Mouse (Mus musculus): ENCODE data around the gene Spats1. TPM values are rescaled to one million over a fixed set of nuclear protein-coding genes. Genes with fewer than 3 reads are reported as not detected.
"Not testable (repeated sequence)": the region's sequence is repeated elsewhere in the genome, so short reads cannot be mapped to it uniquely, and the experiment has no call there.

The Spats1 gene
- total RNA-seq, 4 experiments from 2014 or later = 6.2 to 7.8 (median 6.9) TPM

GRCm38 (mm10) chr17:45450153-45450552, 25.1 kb downstream of the Spats1 start:
- no peak for DNase-seq (ENCODE audit: low spot score in 2 of 2)

GRCm38 (mm10) chr17:45449586-45449985, 25.6 kb downstream of the Spats1 start:
- no peak for DNase-seq (ENCODE audit: low spot score in 2 of 2)

- DNase-seq (ENCODE audit: low spot score in 2 of 2) = no peak
Measured at GRCm38 (mm10) chr17:45447063-45447462, 28.2 kb downstream of the Spats1 start.

- DNase-seq (ENCODE audit: low spot score in 2 of 2) = no peak
Measured at GRCm38 (mm10) chr17:45445923-45446322, 29.3 kb downstream of the Spats1 start.

- DNase-seq (ENCODE audit: low spot score in 2 of 2) = peak in 1 of 2 experiments; percentile 11
Measured at GRCm38 (mm10) chr17:45434262-45434590, 41.0 kb downstream of the Spats1 start.

GRCm38 (mm10) chr17:45433419-45434261, 41.6 kb downstream of the Spats1 start, which contains the start of gene Cdc5l:
TSS of gene Cdc5l (minus strand) at chr17:45433737.
- DNase-seq (ENCODE audit: low spot score in 2 of 2) = peak; percentile 89 to 98

GRCm38 (mm10) chr17:45432706-45433398, 42.4 kb downstream of the Spats1 start:
- DNase-seq (ENCODE audit: low spot score in 2 of 2) = peak in 1 of 2 experiments; percentile 38

- DNase-seq (ENCODE audit: low spot score in 2 of 2) = no peak
Measured at GRCm38 (mm10) chr17:45432007-45432406, 43.2 kb downstream of the Spats1 start.

GRCm38 (mm10) chr17:45417387-45417786, 57.8 kb downstream of the Spats1 start:
- no peak for DNase-seq (ENCODE audit: low spot score in 2 of 2)

GRCm38 (mm10) chr17:45411617-45412016, 63.6 kb downstream of the Spats1 start:
- not testable (repeated sequence) for DNase-seq (ENCODE audit: low spot score in 2 of 2)

- DNase-seq (ENCODE audit: low spot score in 2 of 2) = no peak
Measured at GRCm38 (mm10) chr17:45408719-45409118, 66.5 kb downstream of the Spats1 start.

GRCm38 (mm10) chr17:45406281-45406680, 68.9 kb downstream of the Spats1 start:
- DNase-seq (ENCODE audit: low spot score in 2 of 2) = no peak

GRCm38 (mm10) chr17:45403207-45403606, 72.0 kb downstream of the Spats1 start:
- no peak for DNase-seq (ENCODE audit: low spot score in 2 of 2)

GRCm38 (mm10) chr17:45402601-45403000, 72.6 kb downstream of the Spats1 start:
- no peak for DNase-seq (ENCODE audit: low spot score in 2 of 2)

GRCm38 (mm10) chr17:45402126-45402525, 73.1 kb downstream of the Spats1 start:
- no peak for DNase-seq (ENCODE audit: low spot score in 2 of 2)

- no peak for DNase-seq (ENCODE audit: low spot score in 2 of 2)
Measured at GRCm38 (mm10) chr17:45401126-45401905, 73.9 kb downstream of the Spats1 start.

GRCm38 (mm10) chr17:45398021-45398420, 77.2 kb downstream of the Spats1 start:
- no peak for DNase-seq (ENCODE audit: low spot score in 2 of 2)

GRCm38 (mm10) chr17:45397541-45397940, 77.7 kb downstream of the Spats1 start:
- DNase-seq (ENCODE audit: low spot score in 2 of 2) = no peak

GRCm38 (mm10) chr17:45394612-45395011, 80.6 kb downstream of the Spats1 start:
- no peak for DNase-seq (ENCODE audit: low spot score in 2 of 2)

GRCm38 (mm10) chr17:45393765-45394164, 81.5 kb downstream of the Spats1 start:
- DNase-seq (ENCODE audit: low spot score in 2 of 2) = no peak
